Mouse (Mus musculus): ENCODE measurements at regions not wholly inside any gene's neighbourhood (a gene's known extent, or its start where the extent isn't known, plus 50 kb on each side); places are given as distances from the start of the nearest gene placed in this dataset.

DNA sequence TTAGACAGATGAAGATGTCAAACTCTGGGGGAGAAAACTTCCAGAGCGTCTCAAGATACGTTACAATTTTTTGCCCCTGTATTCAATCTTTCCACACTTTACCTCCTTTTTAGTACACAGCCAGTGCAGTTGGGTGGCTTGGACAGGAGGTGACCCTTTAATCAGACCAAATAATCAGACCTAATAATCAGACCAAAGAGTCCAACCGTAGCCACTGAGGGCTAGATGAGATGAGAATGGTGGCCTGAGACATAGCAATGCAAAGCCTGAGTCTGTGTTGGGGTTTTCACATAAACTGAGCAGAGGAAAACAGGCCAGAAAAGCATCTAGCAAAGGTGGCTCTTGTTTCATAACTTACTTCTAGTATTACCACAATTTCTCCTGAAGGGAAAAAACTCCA, 1169.1 kb downstream of the A830018L16Rik start:
- TF ChIP-seq ZC3H11A (IDR thresholded peaks at IDR 0.05; ENCODE audit: borderline replicate concordance, low read depth, low read length) (no peak), ZNF384 (IDR thresholded peaks at IDR 0.05; ENCODE audit: low read depth, low read length) (no peak), HCFC1 (IDR thresholded peaks at IDR 0.05; ENCODE audit: borderline replicate concordance, insufficient read depth, low read length) (no peak), MAFK (IDR thresholded peaks at IDR 0.05; ENCODE audit: insufficient read depth, low read depth, low read length) (no peak)
